Mouse (Mus musculus): Measurements from ENCODE around the gene Pip.

Pip gene

DNA sequence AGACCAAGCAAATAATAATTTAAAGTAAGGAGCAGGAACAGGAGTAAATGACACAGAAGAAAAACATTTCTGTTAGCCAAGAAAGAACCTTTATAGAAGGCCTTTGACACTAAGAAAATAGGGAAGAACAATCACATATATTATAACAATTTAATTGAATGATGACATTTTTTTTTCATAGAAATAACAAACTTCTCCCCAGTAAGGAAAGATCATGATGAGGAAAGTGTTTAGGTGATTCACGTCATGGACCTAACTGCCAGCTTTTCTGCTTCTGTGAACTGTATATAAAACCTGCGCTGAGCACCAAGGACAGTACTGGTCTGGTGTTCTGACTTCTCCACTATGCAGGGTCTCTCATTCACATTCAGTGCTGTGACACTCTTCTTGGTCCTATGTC is at the start of gene Pip:
Gene Pip, plus strand, starts transcription at position 301 of the 400 bp plus-strand sequence.
- no peak for DNase-seq (ENCODE audit: low spot score)

GRCm38 (mm10) chr6:41824086-41824485 is 23.2 kb upstream of the Pip start:
- no peak for DNase-seq (ENCODE audit: low spot score)

- no peak for DNase-seq (ENCODE audit: low spot score)
Observed at GRCm38 (mm10) chr6:41829516-41829915, 17.8 kb upstream of the Pip start.

- DNase-seq (ENCODE audit: low spot score) = no peak
Observed at GRCm38 (mm10) chr6:41852689-41853088, 5.4 kb downstream of the Pip start, which contains the start of gene Sval2. Gene Sval2, plus strand, starts transcription at chr6:41852989.

GRCm38 (mm10) chr6:41864038-41864437 is 16.7 kb downstream of the Pip start:
- DNase-seq (ENCODE audit: low spot score) = no peak

Measured in layer of hippocampus, adult 11-12 months (tissue).